Mouse (Mus musculus): ENCODE data around the gene Pld2. TPM values are rescaled to one million over a fixed set of nuclear protein-coding genes. Genes with fewer than 3 reads are reported as not detected.
A peak's percentile ranks its signal among the peaks of the same experiment; 100 is the strongest.

Pld2 gene
- 4.5 and 5.7 TPM in 2 replicates for polyA plus RNA-seq (2015; fragmentation: Nextera tagmentation; extraction: Ambion mirVana)

DNA sequence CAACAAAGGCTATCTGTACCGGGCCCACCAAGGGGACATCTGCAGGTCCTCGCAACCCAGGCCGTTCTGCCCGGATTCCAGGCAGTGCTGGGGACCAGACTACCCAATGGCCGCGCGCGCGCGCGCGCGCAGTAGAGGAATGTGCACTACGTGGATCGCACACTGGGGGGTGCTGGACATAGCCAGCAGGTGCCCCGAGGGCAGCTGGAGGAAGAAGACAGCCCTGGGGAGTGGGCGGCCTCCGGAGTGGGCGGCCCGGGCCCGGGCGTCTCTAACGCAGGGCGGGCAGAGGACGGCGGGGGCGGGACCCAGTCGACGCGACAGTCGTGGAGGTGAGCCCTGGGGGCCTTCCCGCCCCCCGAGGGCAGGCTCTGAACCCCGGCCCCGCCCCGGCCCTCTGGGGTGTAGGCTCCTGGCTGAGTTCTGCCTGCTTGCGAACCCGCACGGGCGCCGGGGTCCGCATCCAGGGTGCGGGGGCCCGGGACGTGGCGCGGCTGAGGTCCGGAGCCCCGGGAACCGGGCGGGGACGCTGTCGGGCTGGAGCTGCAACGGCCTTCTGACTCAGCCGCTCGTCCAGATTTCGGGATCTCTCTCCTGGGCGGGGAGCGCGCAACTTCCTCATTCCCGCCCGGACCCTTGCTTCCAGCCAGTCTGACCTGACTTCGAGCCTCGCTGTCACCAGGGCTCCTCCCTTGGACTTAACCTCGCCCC lies at the start of gene Pld2:
TSS of gene Pld2 (plus strand) at position 188 of the 711 bp plus-strand sequence.
- peak; percentile 88 for ATAC-seq (ENCODE audit: low FRiP score, low read depth)
- Histone ChIP-seq H3K27me3 (peaks cover 55% of the 10 kb centered on the region), H3K4me3 (peak within 1 kb of the TSS; percentile 67), H3K9me3 (no peaks in the 10 kb centered on the region), H3K36me3 (no peaks in the 10 kb centered on the region), H3K4me2 (replicated peaks) (peak within 1 kb of the TSS; percentile 86), H3K4me1 (peaks cover 7% of the 10 kb centered on the region; the same call in 1 of the 2 replicates), H3K27ac (no peak within 1 kb of the TSS), H3K9ac (peak within 1 kb of the TSS; percentile 77)
- WGBS, result under 1% methylated on average over 64 of the region's 65 CpGs

DNA sequence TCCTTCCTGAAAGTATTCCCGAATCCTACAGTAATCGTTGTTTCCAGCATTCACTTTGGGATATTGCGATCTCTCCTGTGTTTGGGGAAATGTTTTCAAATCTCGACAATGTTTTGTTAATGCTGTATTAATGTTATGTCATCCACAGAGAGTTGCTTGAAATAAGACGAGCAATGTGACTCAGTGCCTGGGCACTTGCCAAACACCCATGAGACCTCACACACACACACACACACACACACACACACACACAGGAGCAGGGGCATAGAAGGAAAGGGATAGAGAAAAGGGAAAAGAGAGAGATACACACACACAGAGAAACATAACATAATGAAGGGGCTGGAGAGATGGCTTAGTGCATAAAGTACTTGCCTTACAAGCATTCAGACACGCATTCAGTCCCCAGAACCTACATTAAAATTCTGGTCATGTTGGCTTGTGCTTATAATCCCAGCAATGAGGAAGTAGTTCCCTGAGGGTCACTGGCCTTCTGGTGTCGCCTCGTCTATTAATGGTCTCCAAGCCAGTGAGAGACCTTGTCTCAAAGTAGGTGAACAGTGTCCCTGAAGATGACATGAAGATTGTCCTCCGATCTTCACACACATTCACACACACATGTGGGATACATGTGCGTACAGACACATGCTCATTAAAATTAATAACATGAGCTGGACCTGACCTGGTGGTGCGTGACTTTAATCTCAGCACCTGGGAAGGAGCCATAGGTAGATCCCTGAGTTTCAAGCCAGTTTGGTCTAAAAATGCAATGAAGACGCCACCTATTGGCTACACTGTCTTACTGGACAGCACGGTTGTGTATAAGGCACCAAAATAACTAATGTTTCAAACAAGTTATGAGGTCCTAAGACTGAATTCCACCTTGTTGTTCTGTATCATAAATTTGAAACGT lies 40.0 kb upstream of the Pld2 start:
- Histone ChIP-seq H3K27me3 (no peaks in the 10 kb centered on the region), H3K4me2 (replicated peaks) (no peak overlapping the region), H3K9ac (no peak overlapping the region), H3K9me3 (no peaks in the 10 kb centered on the region), H3K36me3 (no peaks in the 10 kb centered on the region), H3K4me3 (no peak overlapping the region), H3K27ac (no peak overlapping the region), H3K4me1 (no peaks in the 10 kb centered on the region)
- 71% methylated on average over 14 of the region's 14 CpGs for WGBS
- ATAC-seq (ENCODE audit: low FRiP score, low read depth), result no peak

DNA sequence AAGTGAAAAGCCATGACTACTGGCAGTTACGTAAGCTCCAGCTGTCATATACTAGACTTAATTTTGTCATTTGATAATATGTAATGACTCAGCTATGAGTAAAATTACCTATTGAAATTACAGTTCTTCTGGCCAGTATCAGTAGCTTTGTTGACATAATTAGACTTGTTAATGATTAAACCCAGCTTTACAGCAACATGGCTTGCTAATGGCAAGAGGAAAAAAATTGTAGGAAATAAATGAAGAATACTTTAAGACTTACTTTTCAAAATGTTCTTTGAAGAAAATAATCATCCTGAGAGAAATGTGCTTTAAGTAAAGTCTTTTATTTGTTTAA lies 39.4 kb upstream of the Pld2 start:
- H3K4me1 ChIP-seq, result no peaks in the 10 kb centered on the region
- H3K4me2 ChIP-seq (replicated peaks), result no peak overlapping the region
- no peaks in the 10 kb centered on the region for H3K9me3 ChIP-seq
- no peak overlapping the region for H3K4me3 ChIP-seq
- no peak for ATAC-seq (ENCODE audit: low FRiP score, low read depth)
- 87% methylated on average over 1 of the region's 1 CpGs for WGBS
- no peak overlapping the region for H3K9ac ChIP-seq
- H3K27me3 ChIP-seq, result no peaks in the 10 kb centered on the region
- no peak overlapping the region for H3K27ac ChIP-seq
- H3K36me3 ChIP-seq, result no peaks in the 10 kb centered on the region

DNA sequence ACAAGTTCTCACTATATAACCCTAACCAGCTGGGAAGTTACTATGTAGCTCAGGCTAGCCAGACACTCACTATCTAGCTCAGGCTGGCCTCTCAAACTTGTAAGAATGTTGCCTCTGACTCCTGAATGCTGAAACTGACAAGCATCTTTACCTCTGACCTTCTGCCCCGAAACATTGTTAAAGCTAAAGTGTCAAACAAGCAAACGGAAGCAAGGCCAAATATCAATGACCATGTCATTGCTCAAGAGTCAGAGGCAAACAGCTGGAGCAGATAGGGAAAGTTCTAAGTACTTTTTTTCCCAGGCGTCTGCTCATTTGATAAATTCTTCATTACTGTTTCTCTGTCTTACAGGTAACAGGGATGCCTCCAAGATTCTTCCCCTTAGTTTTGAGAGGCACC lies 37.8 kb upstream of the Pld2 start:
- H3K4me1 ChIP-seq, result no peaks in the 10 kb centered on the region
- no peaks in the 10 kb centered on the region for H3K9me3 ChIP-seq
- no peak overlapping the region for H3K4me3 ChIP-seq
- no peak overlapping the region for H3K27ac ChIP-seq
- ATAC-seq (ENCODE audit: low FRiP score, low read depth), result no peak
- WGBS, result 66% methylated on average over 3 of the region's 3 CpGs
- no peak overlapping the region for H3K4me2 ChIP-seq (replicated peaks)
- H3K36me3 ChIP-seq, result no peaks in the 10 kb centered on the region
- no peak overlapping the region for H3K9ac ChIP-seq
- no peaks in the 10 kb centered on the region for H3K27me3 ChIP-seq

DNA sequence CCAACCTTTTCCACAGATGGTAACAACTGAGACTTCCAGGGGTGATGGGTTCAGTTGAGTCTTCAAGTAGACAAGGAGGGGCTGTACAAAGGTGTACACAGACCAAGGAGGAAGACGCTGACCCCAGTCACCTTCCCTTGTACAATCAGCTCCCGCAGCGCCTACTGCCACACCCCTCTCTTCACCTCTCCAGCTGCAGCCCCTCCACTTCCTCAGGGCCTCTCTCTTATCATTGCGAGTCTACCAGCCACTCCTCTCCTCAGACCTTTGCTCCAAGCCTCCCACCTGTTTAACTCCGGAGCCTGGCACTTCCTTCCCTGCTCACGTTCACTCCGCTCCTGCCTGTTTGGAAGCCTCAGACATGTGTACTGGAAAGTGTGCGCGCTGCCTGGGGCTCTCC lies 34.9 kb upstream of the Pld2 start, which contains the start of gene Tm4sf5:
TSS of gene Tm4sf5 (plus strand) at position 275 of the 400 bp plus-strand sequence.
- WGBS, result 70% methylated on average over 9 of the region's 9 CpGs
- ATAC-seq (ENCODE audit: low FRiP score, low read depth), result no peak
- Histone ChIP-seq H3K4me3 (no peak within 1 kb of the TSS), H3K9ac (no peak within 1 kb of the TSS), H3K4me1 (peaks cover 6% of the 10 kb centered on the region; the same call in 1 of the 2 replicates), H3K27ac (no peak within 1 kb of the TSS), H3K36me3 (no peaks in the 10 kb centered on the region), H3K27me3 (no peaks in the 10 kb centered on the region), H3K4me2 (replicated peaks) (no peak within 1 kb of the TSS), H3K9me3 (no peaks in the 10 kb centered on the region)

DNA sequence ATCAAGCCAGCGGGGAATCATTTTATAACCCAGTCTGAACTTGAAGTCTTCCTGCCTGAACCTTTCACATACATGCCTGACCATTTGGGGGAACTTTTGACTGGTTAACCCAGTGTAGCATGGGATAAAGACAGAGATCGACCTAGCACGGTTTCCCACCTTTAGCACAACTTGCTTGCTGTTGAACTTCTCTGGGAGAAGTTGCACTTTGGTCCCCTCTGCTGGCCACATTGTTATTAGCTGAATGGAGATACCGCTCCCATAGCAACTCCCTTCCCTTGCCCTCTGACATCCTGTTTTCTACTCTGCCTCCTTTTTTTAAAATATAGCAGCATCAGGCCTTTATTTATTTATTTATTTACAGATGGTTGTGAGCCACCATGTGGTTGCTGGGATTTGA lies 33.5 kb upstream of the Pld2 start:
- Histone ChIP-seq H3K36me3 (no peaks in the 10 kb centered on the region), H3K4me2 (replicated peaks) (no peak overlapping the region), H3K9ac (no peak overlapping the region), H3K4me1 (peaks cover 10% of the 10 kb centered on the region; the same call in 1 of the 2 replicates), H3K4me3 (no peak overlapping the region), H3K9me3 (no peaks in the 10 kb centered on the region), H3K27me3 (no peaks in the 10 kb centered on the region), H3K27ac (no peak overlapping the region)
- ATAC-seq (ENCODE audit: low FRiP score, low read depth), result no peak
- WGBS, result 35% methylated on average over 4 of the region's 4 CpGs

DNA sequence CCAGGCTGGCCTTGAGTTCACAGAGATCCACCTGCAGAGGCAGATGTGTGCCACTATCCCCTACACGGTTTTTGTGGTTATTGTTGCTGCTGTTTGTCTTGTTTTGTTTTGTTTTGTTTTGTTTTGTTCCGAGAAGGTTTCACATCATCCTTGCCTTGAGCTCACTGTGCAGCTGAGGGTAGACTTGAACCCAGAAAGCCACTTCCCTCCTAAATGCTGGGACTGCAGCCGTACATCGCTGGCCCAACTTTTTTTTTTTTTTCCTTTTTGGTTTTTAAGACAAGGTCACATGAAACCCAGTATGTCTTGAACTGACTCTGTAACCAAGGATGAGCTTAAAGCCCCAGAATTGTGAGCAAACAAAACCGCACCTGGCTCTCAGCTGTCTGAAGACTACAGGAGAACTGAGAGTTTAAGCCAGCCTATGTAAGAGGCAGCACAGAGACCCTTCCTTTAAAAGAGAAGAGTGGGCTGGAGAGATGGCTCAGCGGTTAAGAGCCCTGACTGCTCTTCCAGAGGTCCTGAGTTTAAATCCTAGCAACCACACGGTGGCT lies 32.8 kb upstream of the Pld2 start:
- H3K4me2 ChIP-seq (replicated peaks), result no peak overlapping the region
- ATAC-seq (ENCODE audit: low FRiP score, low read depth), result no peak
- no peaks in the 10 kb centered on the region for H3K27me3 ChIP-seq
- H3K36me3 ChIP-seq, result no peaks in the 10 kb centered on the region
- H3K9me3 ChIP-seq, result no peaks in the 10 kb centered on the region
- H3K27ac ChIP-seq, result no peak overlapping the region
- peaks cover 10% of the 10 kb centered on the region; the same call in 1 of the 2 replicates for H3K4me1 ChIP-seq
- H3K4me3 ChIP-seq, result no peak overlapping the region
- WGBS, result 70% methylated on average over 7 of the region's 7 CpGs
- H3K9ac ChIP-seq, result no peak overlapping the region

DNA sequence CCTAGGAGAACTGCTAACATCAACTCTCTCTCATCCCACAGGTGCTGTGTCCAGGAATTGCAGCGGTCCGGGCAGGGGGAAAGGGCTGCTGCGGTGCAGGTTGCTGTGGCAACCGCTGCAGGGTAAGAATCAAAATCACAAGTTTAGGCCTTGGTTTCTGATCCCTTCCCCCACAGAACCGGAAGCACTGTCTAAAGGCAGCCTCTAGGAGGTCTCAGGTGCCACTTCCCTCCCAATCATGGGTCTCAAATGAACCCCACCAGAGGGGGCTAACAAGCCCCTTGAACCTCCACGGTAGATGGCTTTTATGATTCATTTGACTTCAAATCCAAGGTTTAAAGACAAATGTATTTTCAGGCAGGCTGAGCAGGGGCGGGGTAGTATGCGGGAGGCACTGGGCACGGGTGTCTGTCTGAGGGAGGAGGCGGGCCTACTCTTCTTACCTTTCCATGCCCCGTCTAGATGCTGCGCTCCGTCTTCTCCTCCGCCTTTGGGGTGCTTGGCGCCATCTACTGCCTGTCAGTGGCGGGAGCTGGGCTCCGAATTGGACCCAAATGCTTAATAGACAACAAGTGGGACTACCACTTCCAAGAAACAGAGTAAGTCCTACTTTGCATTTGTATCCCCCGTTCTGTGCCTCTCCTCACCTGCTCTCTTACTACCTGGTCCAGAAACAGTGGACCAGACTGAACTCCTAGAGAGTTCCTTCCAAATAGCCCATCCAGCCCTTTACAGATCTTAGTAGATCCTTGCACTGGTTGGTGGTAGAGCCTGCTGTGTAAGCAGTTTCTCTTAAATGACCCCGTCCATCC lies 29.9 kb upstream of the Pld2 start:
- no peak for ATAC-seq (ENCODE audit: low FRiP score, low read depth)
- Histone ChIP-seq H3K9ac (peak overlapping the region; percentile 8; the same call in 1 of the 2 replicates), H3K27ac (no peak overlapping the region), H3K9me3 (no peaks in the 10 kb centered on the region), H3K4me3 (peak overlapping the region; percentile 18; the same call in 1 of the 2 replicates), H3K4me1 (peaks cover 10% of the 10 kb centered on the region; the same call in 1 of the 2 replicates), H3K27me3 (no peaks in the 10 kb centered on the region), H3K36me3 (no peaks in the 10 kb centered on the region), H3K4me2 (replicated peaks) (peak overlapping the region; percentile 52)
- WGBS, result 6% methylated on average over 19 of the region's 19 CpGs

DNA sequence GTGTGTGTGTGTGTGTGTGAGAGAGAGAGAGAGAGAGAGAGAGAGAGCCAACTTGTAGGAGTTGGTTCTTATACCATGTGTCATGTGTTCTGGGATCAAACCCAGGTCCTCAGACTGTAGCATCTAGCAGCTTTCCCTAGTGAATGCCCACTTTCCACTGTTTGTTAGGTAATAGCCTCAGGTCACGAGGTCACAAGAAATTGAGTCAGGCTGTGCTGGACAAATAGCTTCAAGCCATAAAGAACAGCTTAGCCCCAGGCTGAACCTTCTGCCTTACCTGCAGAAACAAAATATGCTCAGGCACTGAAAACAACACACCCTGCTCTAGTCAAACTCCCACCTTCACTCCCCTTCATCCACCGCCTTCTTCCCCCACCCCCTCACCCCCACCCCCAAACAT lies 28.6 kb upstream of the Pld2 start:
- WGBS, result 67% methylated on average over 2 of the region's 2 CpGs
- Histone ChIP-seq H3K27me3 (no peaks in the 10 kb centered on the region), H3K4me2 (replicated peaks) (no peak overlapping the region), H3K36me3 (no peaks in the 10 kb centered on the region), H3K27ac (no peak overlapping the region), H3K9ac (no peak overlapping the region), H3K4me3 (no peak overlapping the region), H3K9me3 (no peaks in the 10 kb centered on the region), H3K4me1 (peaks cover 10% of the 10 kb centered on the region; the same call in 1 of the 2 replicates)
- no peak for ATAC-seq (ENCODE audit: low FRiP score, low read depth)

DNA sequence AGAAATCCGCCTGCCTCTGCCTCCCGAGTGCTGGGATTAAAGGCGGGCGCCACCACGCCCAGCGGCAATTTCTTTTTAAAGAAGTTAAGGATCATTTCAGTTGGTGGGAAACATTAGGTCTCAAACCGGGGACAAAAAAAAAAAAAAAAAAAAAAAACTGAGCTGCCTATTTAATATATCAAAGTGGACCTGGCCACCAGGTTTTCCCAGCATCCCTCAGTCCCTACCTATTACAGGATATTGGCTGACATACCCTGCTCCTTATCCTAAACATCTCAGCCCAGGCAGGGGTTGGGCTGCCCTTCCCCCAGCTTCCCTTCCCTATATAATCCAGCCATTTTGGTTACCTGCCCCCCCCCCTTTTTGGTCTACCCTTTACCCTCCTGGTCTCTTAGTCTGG lies 28.0 kb upstream of the Pld2 start:
- Histone ChIP-seq H3K4me2 (replicated peaks) (no peak overlapping the region), H3K9me3 (no peaks in the 10 kb centered on the region), H3K36me3 (no peaks in the 10 kb centered on the region), H3K4me3 (no peak overlapping the region), H3K4me1 (peaks cover 10% of the 10 kb centered on the region; the same call in 1 of the 2 replicates), H3K27ac (no peak overlapping the region), H3K27me3 (no peaks in the 10 kb centered on the region), H3K9ac (no peak overlapping the region)
- ATAC-seq (ENCODE audit: low FRiP score, low read depth), result no peak
- 89% methylated on average over 7 of the region's 7 CpGs for WGBS

DNA sequence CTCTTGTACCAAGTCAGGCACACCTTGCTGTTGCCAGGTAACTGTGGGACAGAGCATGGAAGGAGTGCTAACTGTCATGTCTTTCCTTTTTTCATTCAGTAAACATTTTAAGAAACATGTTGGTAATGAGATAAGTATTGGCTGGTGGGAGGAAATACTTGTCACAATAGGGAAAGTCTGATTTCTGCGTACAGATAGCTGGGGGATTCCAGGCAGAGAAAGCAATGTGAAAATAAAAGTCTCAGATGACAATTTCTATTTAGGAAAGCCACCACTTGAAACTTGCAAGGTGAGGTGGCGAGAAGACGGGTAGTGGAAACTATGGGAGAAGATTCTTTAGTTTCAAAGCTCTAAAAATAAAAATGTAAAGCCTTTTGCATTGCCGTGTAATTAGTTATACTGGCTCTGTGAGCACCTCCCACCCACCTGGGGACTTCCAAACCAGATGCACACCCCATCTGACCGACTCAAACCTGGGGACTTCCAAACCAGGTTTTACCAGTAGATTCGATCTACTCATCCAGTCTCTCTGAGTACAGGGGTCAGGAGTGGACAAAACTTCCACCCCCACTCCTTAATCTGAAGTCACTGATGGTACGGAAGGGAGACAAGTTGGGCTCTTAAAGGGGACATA lies 27.0 kb upstream of the Pld2 start:
- H3K4me2 ChIP-seq (replicated peaks), result no peak overlapping the region
- H3K27me3 ChIP-seq, result no peaks in the 10 kb centered on the region
- ATAC-seq (ENCODE audit: low FRiP score, low read depth), result no peak
- no peak overlapping the region for H3K27ac ChIP-seq
- H3K36me3 ChIP-seq, result no peaks in the 10 kb centered on the region
- H3K9me3 ChIP-seq, result no peaks in the 10 kb centered on the region
- H3K4me3 ChIP-seq, result no peak overlapping the region
- H3K4me1 ChIP-seq, result peaks cover 10% of the 10 kb centered on the region; the same call in 1 of the 2 replicates
- H3K9ac ChIP-seq, result no peak overlapping the region
- WGBS, result 75% methylated on average over 7 of the region's 7 CpGs
